In genomic region chr7:79358350-79359182, GRCm38 (mm10) we compare ENCODE assay signal across 9 mouse cellular contexts. TPM values are rescaled to one million over a fixed set of nuclear protein-coding genes. Genes with fewer than 3 reads are reported as not detected.
DNase-seq lines count a peak whose midpoint lies in the region; ATAC-seq and TF ChIP-seq lines count a peak whose summit lies in the region.
"Had no signal": no experiment of that assay in that cellular context is flagged by ENCODE, and none has a peak within 500 bp of the region (broad histone marks: within the 10 kb centered on the region; RNA-seq: fewer than 3 reads in every experiment).

No protein-coding gene starts in this region.

- no peak for ATAC-seq in hindbrain, embryonic 13.5 days (ENCODE audit: low FRiP score)
- no peak for ATAC-seq in hindbrain, postnatal 0 days

- no peak for DNase-seq in hindbrain, embryonic 10.5 days (ENCODE audit: low spot score)
- DNase-seq in frontal cortex, postnatal 10 days (ENCODE audit: low spot score in 2 of 2): peak; percentile 68 to 85
- DNase-seq in hindbrain, postnatal 0 days (ENCODE audit: low spot score): no peak
- peak; percentile 60 for DNase-seq in lung, postnatal 10 days
- no peak for DNase-seq in T-cell, adult 2 months (ENCODE audit: low spot score)
- no peak for DNase-seq in cerebellum, adult 11 months
- no peak for DNase-seq in urinary bladder, postnatal 4 days (ENCODE audit: low spot score in 2 of 2)

- H3K4me1 ChIP-seq in hindbrain, embryonic 13.5 days (replicated peaks): peaks cover 50% of the 10 kb centered on the region
- peaks cover 9% of the 10 kb centered on the region for H3K4me1 ChIP-seq in hindbrain, embryonic 10.5 days (replicated peaks)
- H3K4me1 ChIP-seq in hindbrain, postnatal 0 days (ENCODE audit: insufficient read depth, low read length): 0 out of 2 replicates have a peak, but pooled peaks cover 3% of the 10 kb centered on the region
- H3K4me1 ChIP-seq: embryonic facial prominence, embryonic 12.5 days had no signal

- no peaks in the 10 kb centered on the region for H3K27me3 ChIP-seq in hindbrain, embryonic 13.5 days
- no peaks in the 10 kb centered on the region for H3K27me3 ChIP-seq in hindbrain, embryonic 10.5 days (ENCODE audit: insufficient read depth, poor library complexity, severe bottlenecking)
- no peaks in the 10 kb centered on the region for H3K27me3 ChIP-seq in hindbrain, postnatal 0 days (ENCODE audit: insufficient read depth, low read length)
- H3K27me3 ChIP-seq: embryonic facial prominence, embryonic 12.5 days had no signal

- peaks cover 74% of the 10 kb centered on the region for H3K36me3 ChIP-seq in hindbrain, embryonic 13.5 days
- peaks cover 83% of the 10 kb centered on the region for H3K36me3 ChIP-seq in hindbrain, embryonic 10.5 days
- peaks cover 46% of the 10 kb centered on the region for H3K36me3 ChIP-seq in hindbrain, postnatal 0 days (ENCODE audit: insufficient read depth, low read length)

- no peaks in the 10 kb centered on the region for H3K9me3 ChIP-seq in hindbrain, embryonic 13.5 days
- H3K9me3 ChIP-seq in hindbrain, embryonic 10.5 days: no peaks in the 10 kb centered on the region
- H3K9me3 ChIP-seq in hindbrain, postnatal 0 days (ENCODE audit: low read length): no peaks in the 10 kb centered on the region
- H3K9me3 ChIP-seq: embryonic facial prominence, embryonic 12.5 days had no signal

- peak overlapping the region; percentile 58 for H3K27ac ChIP-seq in hindbrain, embryonic 13.5 days
- no peak overlapping the region for H3K27ac ChIP-seq in hindbrain, embryonic 10.5 days
- H3K27ac ChIP-seq in hindbrain, postnatal 0 days: 0 out of 2 replicates have a peak overlapping the region, but pooled peaks have one; percentile 15
- H3K27ac ChIP-seq: embryonic facial prominence, embryonic 12.5 days had no signal

- 70% methylated on average over 15 of the region's 15 CpGs for WGBS in hindbrain, embryonic 13.5 days
- 80% methylated on average over 15 of the region's 15 CpGs for whole genome bisulfite sequencing in hindbrain, embryonic 10.5 days
- 62% methylated on average over 15 of the region's 15 CpGs for WGBS in hindbrain, postnatal 0 days

- 0 out of 2 replicates have a peak overlapping the region, but pooled peaks have one; percentile 43 for H3K9ac ChIP-seq in hindbrain, embryonic 13.5 days
- H3K9ac ChIP-seq in hindbrain, postnatal 0 days (replicated peaks; ENCODE audit: low read length): no peak overlapping the region
- H3K9ac ChIP-seq: embryonic facial prominence, embryonic 12.5 days had no signal

- H3K4me2 ChIP-seq in hindbrain, embryonic 13.5 days: no peak overlapping the region
- H3K4me2 ChIP-seq in hindbrain, postnatal 0 days (ENCODE audit: low read depth, low read length): no peak overlapping the region
- H3K4me2 ChIP-seq: embryonic facial prominence, embryonic 12.5 days had no signal

- no peak overlapping the region for H3K4me3 ChIP-seq in hindbrain, embryonic 13.5 days
- H3K4me3 ChIP-seq in hindbrain, embryonic 10.5 days: no peak overlapping the region
- no peak overlapping the region for H3K4me3 ChIP-seq in hindbrain, postnatal 0 days (ENCODE audit: low read length)
- H3K4me3 ChIP-seq: embryonic facial prominence, embryonic 12.5 days had no signal

- TF ChIP-seq CTCF in hindbrain, postnatal 0 days (IDR thresholded peaks at IDR 0.05; ENCODE audit: low read depth): no peak

RNA-seq across cellular contexts. Expression of gene Rlbp1, which starts 28.3 kb away (rescaled TPM):
- polyA plus RNA-seq in hindbrain, embryonic 13.5 days (2015; fragmentation: Nextera tagmentation; extraction: Ambion mirVana): 16.2 and 21.9 TPM in 2 replicates
- polyA plus RNA-seq in hindbrain, embryonic 10.5 days (2016; fragmentation: Nextera tagmentation; extraction: Ambion mirVana): 0.27 and 0.58 TPM in 2 replicates
- total RNA-seq in hindbrain, postnatal 0 days (2014; rRNA removed): 25.3 and 32.3 TPM in 2 replicates
- polyA plus RNA-seq in hindbrain, postnatal 0 days (2015; fragmentation: Nextera tagmentation; extraction: Ambion mirVana): 21.2 and 21.9 TPM in 2 replicates

RNA-seq across cellular contexts. Expression of gene Fanci, which starts 33.2 kb away (rescaled TPM):
- 3.2 and 3.7 TPM in 2 replicates for polyA plus RNA-seq in hindbrain, embryonic 13.5 days (2015; fragmentation: Nextera tagmentation; extraction: Ambion mirVana)
- polyA plus RNA-seq in hindbrain, embryonic 10.5 days (2016; fragmentation: Nextera tagmentation; extraction: Ambion mirVana): 16.1 and 19.5 TPM in 2 replicates
- 2.9 and 3.5 TPM in 2 replicates for total RNA-seq in hindbrain, postnatal 0 days (2014; rRNA removed)
- 1.9 and 2.4 TPM in 2 replicates for polyA plus RNA-seq in hindbrain, postnatal 0 days (2015; fragmentation: Nextera tagmentation; extraction: Ambion mirVana)

Comparison
In these comparisons a context has a peak if more than half of its experiments do, and no peak if none do; other contexts are left out.
1. RNA of gene Rlbp1, which starts 28.3 kb away (polyA plus RNA-seq): 21.2 to 21.9 TPM in hindbrain, postnatal 0 days and 16.2 to 21.9 TPM in hindbrain, embryonic 13.5 days; 0.27 to 0.58 TPM in hindbrain, embryonic 10.5 days; every median in the first group is over 10 times any median in the second.
2. DNase-seq: peak in frontal cortex, postnatal 10 days (2 of 2) and lung, postnatal 10 days (single experiment); none in hindbrain, embryonic 10.5 days (single experiment), hindbrain, postnatal 0 days (single experiment), T-cell, adult 2 months (single experiment), cerebellum, adult 11 months (single experiment) and urinary bladder, postnatal 4 days (0 of 2).